Mouse (Mus musculus): ENCODE measurements at regions not wholly inside any gene's neighbourhood (a gene's known extent, or its start where the extent isn't known, plus 50 kb on each side); places are given as distances from the start of the nearest gene placed in this dataset.

DNA sequence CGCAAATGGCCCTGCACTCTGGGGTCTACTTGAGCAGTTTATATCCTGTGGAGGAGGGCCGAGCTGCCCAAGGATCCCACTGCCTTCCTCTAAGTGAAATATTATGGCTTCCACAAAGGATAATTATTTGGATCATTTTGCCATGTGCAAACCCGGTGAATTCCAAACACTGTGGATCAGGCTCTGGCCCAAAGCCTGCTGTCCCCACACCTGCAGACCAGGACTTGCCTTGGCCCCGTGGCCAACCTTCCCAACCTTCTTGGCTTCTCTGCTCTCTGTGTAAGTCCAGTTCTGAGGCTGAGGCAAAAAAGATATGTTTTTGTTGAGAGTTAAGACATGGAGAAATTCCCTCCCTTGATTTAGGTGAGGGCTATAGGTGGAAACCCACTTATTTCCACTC is 234.0 kb downstream of the Snx10 start:
- no peak for ATAC-seq (replicated peaks; ENCODE audit: insufficient number of reproducible peaks, insufficient read depth, low FRiP score, low read depth)
- H3K9me3 ChIP-seq (replicated peaks) = no peaks in the 10 kb centered on the region
- WGBS = 85% methylated on average over 4 of the region's 4 CpGs

DNA sequence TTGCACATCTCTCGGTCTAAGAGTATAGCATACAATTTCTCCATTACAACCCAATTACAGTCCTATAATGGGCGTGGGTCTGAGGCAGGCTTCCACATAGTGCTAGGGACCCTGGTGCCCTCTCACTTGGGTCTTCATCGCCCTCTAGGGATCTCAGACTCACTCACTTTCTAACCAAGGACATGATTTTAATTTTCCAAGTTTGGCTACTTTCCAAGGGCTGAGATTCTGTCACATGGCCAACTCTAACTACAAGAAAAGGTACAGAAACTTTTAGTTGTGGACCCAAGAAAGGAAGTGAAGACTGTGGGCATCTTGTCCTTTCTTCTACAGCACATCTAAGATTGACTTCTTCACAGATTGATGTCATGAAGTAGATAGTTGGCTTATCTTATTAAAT is 235.1 kb downstream of the Snx10 start:
- Histone ChIP-seq H3K27ac (no peak overlapping the region), H3K4me3 (no peak overlapping the region), H3K4me1 (replicated peaks) (no peaks in the 10 kb centered on the region), H3K9ac (no peak overlapping the region), H3K27me3 (no peaks in the 10 kb centered on the region), H3K36me3 (no peaks in the 10 kb centered on the region), H3K9me3 (replicated peaks) (no peaks in the 10 kb centered on the region), H3K4me2 (no peak overlapping the region)
- WGBS = 73% methylated on average over 3 of the region's 3 CpGs
- no peak for ATAC-seq (replicated peaks; ENCODE audit: insufficient number of reproducible peaks, insufficient read depth, low FRiP score, low read depth)

More for the DNA sequence above, 234.0 kb downstream of the Snx10 start:
- H3K9ac ChIP-seq = no peak overlapping the region
- no peaks in the 10 kb centered on the region for H3K36me3 ChIP-seq
- no peaks in the 10 kb centered on the region for H3K4me1 ChIP-seq (replicated peaks)
- no peak overlapping the region for H3K4me3 ChIP-seq
- no peak overlapping the region for H3K4me2 ChIP-seq
- no peaks in the 10 kb centered on the region for H3K27me3 ChIP-seq
- H3K27ac ChIP-seq = no peak overlapping the region

DNA sequence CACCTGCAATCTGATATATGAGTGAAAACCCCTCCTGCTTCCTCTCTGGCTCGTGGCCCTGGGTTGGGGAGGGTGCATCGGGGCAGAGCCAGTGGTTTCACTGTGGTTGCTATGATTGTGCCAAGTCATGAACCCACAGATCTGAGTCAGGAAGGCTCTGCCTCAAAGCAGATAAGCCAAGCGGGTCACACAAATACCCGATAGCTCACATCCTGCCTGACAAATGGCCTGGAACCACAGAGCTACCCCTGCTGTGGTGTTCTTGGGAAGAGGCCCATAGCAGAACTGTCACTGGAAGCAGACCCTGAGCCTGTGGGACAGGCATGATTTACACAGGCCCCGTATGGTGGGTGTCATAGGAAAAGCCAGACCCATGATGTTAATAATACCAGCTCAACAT is 236.7 kb downstream of the Snx10 start:
- no peak for ATAC-seq (replicated peaks; ENCODE audit: insufficient number of reproducible peaks, insufficient read depth, low FRiP score, low read depth)
- H3K4me3 ChIP-seq = no peak overlapping the region
- no peak overlapping the region for H3K9ac ChIP-seq
- H3K36me3 ChIP-seq = no peaks in the 10 kb centered on the region
- no peaks in the 10 kb centered on the region for H3K9me3 ChIP-seq (replicated peaks)
- H3K27me3 ChIP-seq = peaks cover 2% of the 10 kb centered on the region; the same call in 1 of the 2 replicates
- no peaks in the 10 kb centered on the region for H3K4me1 ChIP-seq (replicated peaks)
- no peak overlapping the region for H3K4me2 ChIP-seq
- H3K27ac ChIP-seq = no peak overlapping the region
- 49% methylated on average over 5 of the region's 5 CpGs for WGBS

DNA sequence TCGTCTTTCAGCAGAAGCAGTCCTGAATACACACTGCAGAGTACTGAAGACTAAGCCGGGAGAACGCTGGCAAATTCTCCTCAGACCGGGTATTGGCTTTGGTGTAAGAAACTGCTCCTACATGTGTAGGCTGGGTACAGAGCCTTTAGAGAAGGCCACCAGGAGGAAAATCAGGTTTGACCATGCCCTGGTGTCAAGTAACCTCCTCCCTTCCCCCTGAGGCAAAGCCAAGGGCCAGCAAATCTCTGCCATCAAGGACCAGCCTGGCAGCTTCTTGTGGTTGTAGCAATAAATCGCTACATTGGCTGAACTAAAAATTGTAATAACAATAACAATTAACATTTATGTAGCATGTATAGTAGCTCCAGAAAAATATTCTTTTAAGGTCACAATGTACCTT is 237.8 kb downstream of the Snx10 start:
- H3K27me3 ChIP-seq = peaks cover 6% of the 10 kb centered on the region; the same call in 1 of the 2 replicates
- no peaks in the 10 kb centered on the region for H3K36me3 ChIP-seq
- H3K4me2 ChIP-seq = no peak overlapping the region
- no peak for ATAC-seq (replicated peaks; ENCODE audit: insufficient number of reproducible peaks, insufficient read depth, low FRiP score, low read depth)
- 68% methylated on average over 5 of the region's 5 CpGs for WGBS
- H3K9ac ChIP-seq = no peak overlapping the region
- H3K4me1 ChIP-seq (replicated peaks) = no peaks in the 10 kb centered on the region
- no peak overlapping the region for H3K4me3 ChIP-seq
- H3K9me3 ChIP-seq (replicated peaks) = no peaks in the 10 kb centered on the region
- H3K27ac ChIP-seq = no peak overlapping the region

DNA sequence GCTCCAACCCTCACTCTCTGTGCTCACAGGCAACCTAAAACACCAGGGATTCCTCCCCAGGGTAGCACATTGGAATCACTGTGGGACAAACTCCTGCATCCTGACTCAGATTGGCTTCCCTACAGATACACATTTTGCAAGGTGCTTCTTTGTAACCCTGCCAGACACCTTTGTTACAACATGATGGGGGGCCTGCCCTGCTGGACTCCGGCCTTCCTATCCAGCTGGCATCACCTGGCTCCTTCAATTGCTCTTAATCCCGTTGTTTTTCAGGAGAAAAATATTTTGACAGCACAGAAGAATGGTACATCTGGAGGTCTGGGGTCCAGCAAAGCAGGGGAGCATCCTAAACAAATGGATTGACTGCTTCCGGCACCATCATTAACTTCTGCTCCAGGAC is 242.8 kb downstream of the Snx10 start:
- H3K4me1 ChIP-seq (replicated peaks) = peaks cover 9% of the 10 kb centered on the region
- WGBS = 60% methylated on average over 3 of the region's 3 CpGs
- no peak overlapping the region for H3K27ac ChIP-seq
- H3K4me2 ChIP-seq = no peak overlapping the region
- no peak for ATAC-seq (replicated peaks; ENCODE audit: insufficient number of reproducible peaks, insufficient read depth, low FRiP score, low read depth)
- H3K9me3 ChIP-seq (replicated peaks) = no peaks in the 10 kb centered on the region
- no peak overlapping the region for H3K9ac ChIP-seq
- no peak overlapping the region for H3K4me3 ChIP-seq
- H3K27me3 ChIP-seq = peaks cover 18% of the 10 kb centered on the region; the same call in 1 of the 2 replicates
- H3K36me3 ChIP-seq = no peaks in the 10 kb centered on the region

DNA sequence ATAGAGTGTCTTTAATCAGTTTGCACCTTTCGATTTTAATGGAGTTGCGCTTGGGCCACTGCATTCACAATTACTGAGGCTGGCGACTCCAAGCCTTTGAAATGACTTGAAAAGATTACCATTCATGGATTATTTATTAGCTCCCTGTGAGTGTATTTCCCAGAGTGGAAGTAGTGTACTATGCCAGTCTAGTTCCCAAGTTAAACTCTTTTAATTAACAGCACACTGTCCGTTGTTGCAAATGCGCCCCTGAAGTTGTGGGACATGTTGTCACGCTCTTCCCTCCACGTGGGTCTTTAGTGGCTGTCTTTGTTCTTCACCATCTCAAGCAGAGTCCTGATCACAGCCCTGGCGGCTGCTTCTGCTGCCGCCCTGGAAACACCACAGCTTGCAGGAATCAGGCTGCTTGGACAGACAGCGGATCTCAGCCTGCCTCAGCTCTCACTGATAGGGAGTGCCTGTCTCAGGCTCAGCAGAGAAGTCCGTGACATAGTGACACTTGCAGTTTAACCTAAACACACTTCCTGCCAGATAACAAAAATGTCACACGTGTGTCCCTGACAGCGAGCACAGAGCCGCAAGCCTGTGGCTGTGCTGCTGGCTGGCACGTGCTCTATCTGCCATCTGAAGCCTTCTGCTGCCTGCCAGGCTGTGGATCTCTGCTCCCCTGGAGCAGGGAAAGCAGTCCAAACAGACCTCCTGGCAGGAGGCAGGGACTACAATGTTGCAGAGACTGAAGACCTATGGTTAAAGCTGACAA is 244.1 kb downstream of the Snx10 start:
- peaks cover 18% of the 10 kb centered on the region; the same call in 1 of the 2 replicates for H3K27me3 ChIP-seq
- peak overlapping the region; percentile 29 for H3K4me3 ChIP-seq
- H3K27ac ChIP-seq = peak overlapping the region; percentile 58
- peaks cover 9% of the 10 kb centered on the region for H3K4me1 ChIP-seq (replicated peaks)
- H3K4me2 ChIP-seq = peak overlapping the region; percentile 55
- ATAC-seq (replicated peaks; ENCODE audit: insufficient number of reproducible peaks, insufficient read depth, low FRiP score, low read depth) = peak; percentile 86
- no peaks in the 10 kb centered on the region for H3K9me3 ChIP-seq (replicated peaks)
- H3K9ac ChIP-seq = no peak overlapping the region
- 13% methylated on average over 15 of the region's 15 CpGs for WGBS
- H3K36me3 ChIP-seq = no peaks in the 10 kb centered on the region

DNA sequence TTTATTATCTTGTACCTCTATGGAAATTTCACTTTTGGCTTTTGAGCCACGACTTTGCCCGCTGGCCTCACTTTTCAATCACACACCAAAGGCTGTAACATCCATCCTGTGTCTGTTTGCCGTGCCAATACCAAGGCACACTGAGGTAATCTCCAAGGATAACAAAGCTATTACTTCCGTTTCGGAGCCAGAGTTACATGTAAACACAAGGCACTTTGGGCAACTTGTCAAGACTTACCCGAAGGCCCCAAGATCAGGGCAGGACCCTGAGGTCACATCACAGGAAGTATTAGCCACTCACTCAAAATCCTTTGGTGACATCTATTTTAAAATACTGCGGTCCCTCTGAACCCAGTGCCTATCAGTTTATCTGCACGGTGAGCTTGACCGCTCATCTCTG is 241.3 kb downstream of the Skap2 start:
- peaks cover 9% of the 10 kb centered on the region for H3K4me1 ChIP-seq (replicated peaks)
- H3K4me2 ChIP-seq = no peak overlapping the region
- H3K27me3 ChIP-seq = peaks cover 12% of the 10 kb centered on the region; the same call in 1 of the 2 replicates
- H3K9ac ChIP-seq = no peak overlapping the region
- H3K27ac ChIP-seq = no peak overlapping the region
- 61% methylated on average over 9 of the region's 9 CpGs for WGBS
- ATAC-seq (replicated peaks; ENCODE audit: insufficient number of reproducible peaks, insufficient read depth, low FRiP score, low read depth) = no peak
- H3K36me3 ChIP-seq = no peaks in the 10 kb centered on the region
- no peaks in the 10 kb centered on the region for H3K9me3 ChIP-seq (replicated peaks)
- H3K4me3 ChIP-seq = no peak overlapping the region

DNA sequence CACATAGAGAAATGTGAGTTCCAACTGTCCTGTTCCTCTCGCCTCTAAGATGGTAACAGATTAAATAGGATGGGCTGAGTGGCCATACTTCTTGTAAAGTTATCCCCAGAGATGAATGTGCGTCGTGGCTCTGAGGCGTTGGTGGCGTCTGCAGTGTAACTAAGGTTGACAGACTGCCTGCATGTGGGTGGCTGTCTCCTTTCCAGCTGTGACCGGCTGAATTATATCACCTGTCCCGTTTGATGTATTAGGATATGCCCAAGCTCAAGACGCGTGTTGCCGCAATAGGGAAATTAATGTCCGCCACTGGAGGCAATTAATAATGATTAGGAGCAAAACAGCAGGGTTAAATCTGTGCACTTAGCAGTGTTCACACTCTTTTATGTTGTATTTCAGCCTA is 240.9 kb downstream of the Skap2 start:
- Histone ChIP-seq H3K4me3 (no peak overlapping the region), H3K27ac (no peak overlapping the region), H3K9ac (no peak overlapping the region), H3K27me3 (peaks cover 12% of the 10 kb centered on the region; the same call in 1 of the 2 replicates), H3K36me3 (no peaks in the 10 kb centered on the region), H3K9me3 (replicated peaks) (no peaks in the 10 kb centered on the region), H3K4me2 (no peak overlapping the region), H3K4me1 (replicated peaks) (peaks cover 9% of the 10 kb centered on the region)
- ATAC-seq (replicated peaks; ENCODE audit: insufficient number of reproducible peaks, insufficient read depth, low FRiP score, low read depth) = no peak
- WGBS = 69% methylated on average over 11 of the region's 11 CpGs

DNA sequence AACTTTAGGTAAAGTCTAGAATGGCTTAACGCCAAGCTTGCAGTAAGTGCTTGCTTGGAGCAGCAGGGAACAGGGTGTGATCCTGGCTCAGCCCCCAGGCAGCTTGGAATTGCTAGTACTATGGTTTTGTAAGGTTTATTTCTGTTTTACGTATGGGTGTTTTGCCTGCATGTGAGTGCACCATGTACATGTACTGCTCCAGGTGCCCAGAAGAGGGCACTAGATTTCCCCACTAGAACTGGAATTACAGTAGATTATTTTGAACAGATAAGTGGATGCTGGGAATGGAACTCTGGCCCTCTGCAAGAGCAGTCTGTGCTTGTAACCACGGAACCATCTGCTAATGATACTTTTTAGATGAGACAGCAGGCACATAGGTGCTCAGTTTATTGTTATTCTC is 237.6 kb downstream of the Skap2 start:
- no peak overlapping the region for H3K27ac ChIP-seq
- no peak overlapping the region for H3K4me3 ChIP-seq
- WGBS = 83% methylated on average over 3 of the region's 3 CpGs

DNA sequence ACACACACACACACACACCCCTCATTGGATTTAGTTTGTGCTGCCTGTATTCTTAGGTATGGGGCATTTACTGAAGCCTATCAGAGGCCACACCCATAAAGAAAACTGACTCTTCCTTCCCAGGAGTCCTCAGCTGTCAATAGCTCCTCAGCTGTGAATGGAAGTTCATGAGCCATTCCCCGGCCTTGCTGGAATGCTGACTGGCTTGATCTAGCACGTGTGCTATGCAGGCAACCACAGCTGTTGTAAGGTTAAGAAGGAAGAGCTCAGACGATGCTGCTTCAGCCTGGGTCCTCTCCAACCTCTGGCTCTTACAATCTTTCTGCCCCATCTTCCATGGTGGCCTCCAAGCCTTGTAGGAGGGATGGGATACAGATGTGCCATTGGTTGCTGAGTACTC is 226.7 kb downstream of the Skap2 start:
- Histone ChIP-seq H3K9me3 (replicated peaks) (no peaks in the 10 kb centered on the region), H3K4me1 (replicated peaks) (no peaks in the 10 kb centered on the region), H3K4me2 (no peak overlapping the region), H3K27ac (no peak overlapping the region), H3K4me3 (no peak overlapping the region), H3K36me3 (no peaks in the 10 kb centered on the region), H3K9ac (no peak overlapping the region), H3K27me3 (no peaks in the 10 kb centered on the region)
- ATAC-seq (replicated peaks; ENCODE audit: insufficient number of reproducible peaks, insufficient read depth, low FRiP score, low read depth) = no peak
- WGBS = 28% methylated on average over 3 of the region's 3 CpGs

More for the DNA sequence above, 237.6 kb downstream of the Skap2 start:
- ATAC-seq (replicated peaks; ENCODE audit: insufficient number of reproducible peaks, insufficient read depth, low FRiP score, low read depth) = no peak
- H3K9ac ChIP-seq = no peak overlapping the region
- H3K9me3 ChIP-seq (replicated peaks) = no peaks in the 10 kb centered on the region
- H3K4me2 ChIP-seq = no peak overlapping the region
- H3K27me3 ChIP-seq = peaks cover 3% of the 10 kb centered on the region; the same call in 1 of the 2 replicates
- no peaks in the 10 kb centered on the region for H3K36me3 ChIP-seq
- no peaks in the 10 kb centered on the region for H3K4me1 ChIP-seq (replicated peaks)

DNA sequence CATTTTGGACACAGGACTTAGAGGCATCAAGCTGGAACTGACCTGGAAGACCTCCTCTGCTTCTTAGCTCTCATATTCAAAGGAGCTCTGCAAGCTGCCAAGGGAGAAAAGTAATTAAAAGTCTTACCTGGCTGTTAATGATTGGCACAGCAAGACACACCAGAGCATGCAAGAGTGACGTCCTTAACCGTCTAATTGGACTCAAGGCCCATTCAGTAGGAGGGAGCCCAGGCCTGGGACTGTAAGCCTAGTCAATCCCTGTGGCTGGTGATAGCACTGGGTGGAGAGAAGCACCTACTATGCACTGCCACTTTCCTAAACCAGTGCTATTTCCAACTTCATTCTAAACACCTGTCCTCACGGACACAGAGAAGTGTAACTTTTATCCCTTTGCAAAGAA is 225.5 kb downstream of the Skap2 start:
- Histone ChIP-seq H3K36me3 (no peaks in the 10 kb centered on the region), H3K9ac (no peak overlapping the region), H3K4me3 (no peak overlapping the region), H3K9me3 (replicated peaks) (no peaks in the 10 kb centered on the region), H3K27me3 (no peaks in the 10 kb centered on the region), H3K4me2 (no peak overlapping the region), H3K4me1 (replicated peaks) (no peaks in the 10 kb centered on the region), H3K27ac (no peak overlapping the region)
- 84% methylated on average over 3 of the region's 3 CpGs for WGBS
- ATAC-seq (replicated peaks; ENCODE audit: insufficient number of reproducible peaks, insufficient read depth, low FRiP score, low read depth) = no peak

DNA sequence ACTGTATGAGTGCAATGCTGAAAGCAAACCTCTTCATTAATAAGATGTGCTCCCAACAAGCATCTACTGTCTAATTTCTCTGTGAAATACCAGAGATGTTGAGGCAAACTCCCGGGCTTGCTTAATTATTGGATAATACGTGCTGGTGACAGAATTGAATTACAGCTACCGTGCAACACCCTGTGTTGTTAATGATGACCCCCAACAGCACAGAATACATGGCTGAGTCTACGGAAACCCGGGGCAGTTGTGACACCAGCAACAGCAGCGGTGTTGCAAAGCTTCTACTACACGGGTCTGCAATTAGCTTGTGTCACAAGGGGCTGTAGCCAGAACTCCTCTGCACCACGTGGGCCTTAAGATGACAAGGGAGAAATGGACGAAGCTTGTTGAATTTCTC is 224.2 kb downstream of the Skap2 start:
- no peak overlapping the region for H3K27ac ChIP-seq
- no peak for ATAC-seq (replicated peaks; ENCODE audit: insufficient number of reproducible peaks, insufficient read depth, low FRiP score, low read depth)
- no peaks in the 10 kb centered on the region for H3K27me3 ChIP-seq
- H3K9me3 ChIP-seq (replicated peaks) = no peaks in the 10 kb centered on the region
- no peak overlapping the region for H3K4me2 ChIP-seq
- no peaks in the 10 kb centered on the region for H3K36me3 ChIP-seq
- H3K9ac ChIP-seq = no peak overlapping the region
- H3K4me1 ChIP-seq (replicated peaks) = no peaks in the 10 kb centered on the region
- H3K4me3 ChIP-seq = no peak overlapping the region
- WGBS = 87% methylated on average over 9 of the region's 9 CpGs

Data from heart, embryonic 15.5 days (tissue).